Mouse (Mus musculus) liver, postnatal 0 days (tissue): ENCODE results near the gene Dusp15.
A peak's percentile ranks its signal among the peaks of the same experiment; 100 is the strongest.

Source experiments
- CTCF ChIP-seq: sonication (generic); IDR thresholded peaks from 2 replicates; pipeline ENCODE4 v1.5.1; 2016; ENCODE audit warnings: antibody characterized with exemption, low read depth
- EP300 ChIP-seq: IDR thresholded peaks from 2 replicates; pipeline ENCODE4 v1.6.1; 2016; ENCODE audit warnings: antibody characterized with exemption, low read depth, mild to moderate bottlenecking

DNA sequence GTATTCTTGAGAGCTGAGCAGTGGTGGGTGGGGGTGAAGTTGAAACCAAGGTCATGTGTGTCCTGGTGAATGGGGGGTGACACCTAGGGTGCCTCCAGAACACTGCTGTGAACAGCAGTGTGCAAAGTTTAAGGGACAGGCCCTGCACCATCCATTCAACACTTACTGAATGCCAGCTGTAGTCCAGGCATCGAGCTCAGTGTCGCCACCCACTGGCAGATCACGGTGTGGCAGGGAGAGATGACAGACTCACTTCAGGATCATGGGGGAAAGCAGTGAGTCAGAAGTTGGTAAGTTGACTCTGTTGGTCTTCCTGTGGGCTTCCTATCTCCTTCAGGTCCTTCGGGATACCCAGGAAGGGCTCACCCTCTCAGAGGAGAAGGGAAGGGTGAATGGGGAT is 11.7 kb downstream of the Dusp15 start:
- peak; percentile 85 for TF ChIP-seq CTCF
- no peak for TF ChIP-seq EP300
